Mouse (Mus musculus) MEL (cell line): ENCODE measurements around the gene Glp1r. TPM values are rescaled to one million over a fixed set of nuclear protein-coding genes. Genes with fewer than 3 reads are reported as not detected.

Source experiments
- DNase-seq: peaks from one replicate; pipeline ENCODE4 v3.0.0; 2011; ENCODE audit warnings: low read depth, low spot score
- H3K27ac ChIP-seq: 2 replicates; pipeline ENCODE4 v1.5.1; 2012; ENCODE audit warnings: low read depth, mild to moderate bottlenecking, control low read depth, low read length, moderate library complexity; ENCODE audit not compliant: control insufficient read depth
- H3K27me3 ChIP-seq, 2 experiments: fragments of 150-350 bp in 1 of 2; sonication (generic) in 1 of 2; 2 replicates each; pipeline ENCODE4 v1.6.1; 2012; ENCODE audit warnings: low read length in 2 of 2, mild to moderate bottlenecking in 2 of 2, improper control_type of control experiment in 1 of 2, moderate library complexity in 1 of 2; ENCODE audit not compliant: insufficient read depth in 2 of 2, control insufficient read depth in 1 of 2
- H3K36me3 ChIP-seq, 2 experiments: 2 replicates each; pipeline ENCODE4 v1.6.1; 2012 to 2014; ENCODE audit warnings: low read length in 2 of 2, improper control_type of control experiment in 1 of 2, inconsistent platforms in 1 of 2, mild to moderate bottlenecking in 1 of 2; ENCODE audit not compliant: insufficient read depth in 2 of 2, control insufficient read depth in 1 of 2
- H3K4me1 ChIP-seq, 2 experiments: fragments of 150-350 bp in 1 of 2; sonication (generic) in 1 of 2; 2 replicates each; pipeline ENCODE4 v1.6.1; 2012; ENCODE audit warnings: low read length in 2 of 2, improper control_type of control experiment in 1 of 2, mild to moderate bottlenecking in 1 of 2; ENCODE audit not compliant: insufficient read depth in 2 of 2, control insufficient read depth in 1 of 2
- H3K4me3 ChIP-seq, 2 experiments: fragments of 150-350 bp in 1 of 2; sonication (generic) in 1 of 2; 2 replicates each; pipeline ENCODE4 v1.5.1; 2012; ENCODE audit warnings: low read depth in 2 of 2, low read length in 2 of 2, mild to moderate bottlenecking in 2 of 2, moderate library complexity in 2 of 2, control low read depth in 1 of 2, improper control_type of control experiment in 1 of 2; ENCODE audit not compliant: control insufficient read depth in 1 of 2, insufficient read depth in 1 of 2
- H3K79me2 ChIP-seq: 2 replicates; pipeline ENCODE4 v1.6.1; 2012; ENCODE audit warnings: mild to moderate bottlenecking, low read length, moderate library complexity; ENCODE audit not compliant: control insufficient read depth, poor library complexity, insufficient read depth
- H3K9ac ChIP-seq: 2 replicates; pipeline ENCODE4 v1.6.1; 2012; ENCODE audit warnings: low read depth, mild to moderate bottlenecking, control low read depth, low read length, moderate library complexity; ENCODE audit not compliant: control insufficient read depth, poor library complexity, severe bottlenecking
- H3K9me3 ChIP-seq: fragments of 150-350 bp; sonication (generic); replicated peaks from 2 replicates; pipeline ENCODE4 v1.6.1; 2012; ENCODE audit warnings: mild to moderate bottlenecking, low read length, improper control_type of control experiment, moderate library complexity; ENCODE audit not compliant: insufficient read depth
- CHD1 ChIP-seq: IDR thresholded peaks from 2 replicates; pipeline ENCODE4 v1.6.1; 2012; ENCODE audit warnings: low read depth, mild to moderate bottlenecking, inconsistent platforms, low read length, improper control_type of control experiment
- CHD2 ChIP-seq: IDR thresholded peaks from 2 replicates; pipeline ENCODE4 v1.6.1; 2011; ENCODE audit warnings: low read length, improper control_type of control experiment
- ELF1 ChIP-seq: IDR thresholded peaks from 2 replicates; pipeline ENCODE4 v1.6.1; 2014; ENCODE audit warnings: low read depth, mild to moderate bottlenecking, inconsistent platforms, low read length, improper control_type of control experiment, moderate library complexity
- EP300 ChIP-seq, 2 experiments: IDR thresholded peaks; 2 replicates each; pipeline ENCODE4 v1.6.1; 2011; ENCODE audit warnings: improper control_type of control experiment in 2 of 2, low read length in 2 of 2, low read depth in 1 of 2, mild to moderate bottlenecking in 1 of 2
- ETS1 ChIP-seq: IDR thresholded peaks from 2 replicates; pipeline ENCODE4 v1.6.1; 2012; ENCODE audit warnings: low read depth, mild to moderate bottlenecking, inconsistent platforms, low read length, improper control_type of control experiment, moderate library complexity
- GATA1 ChIP-seq: IDR thresholded peaks from 2 replicates; pipeline ENCODE4 v1.6.1; 2011; ENCODE audit warnings: low read depth, low read length, improper control_type of control experiment
- HCFC1 ChIP-seq: IDR thresholded peaks from 2 replicates; pipeline ENCODE4 v1.6.1; 2012; ENCODE audit warnings: low read depth, mild to moderate bottlenecking, inconsistent platforms, low read length, improper control_type of control experiment, moderate library complexity
- KAT2A ChIP-seq: conservative IDR thresholded peaks from 2 replicates; pipeline ENCODE4 v1.6.1; 2012; ENCODE audit warnings: low read depth, low read length, improper control_type of control experiment, inconsistent platforms
- MEF2A ChIP-seq: IDR thresholded peaks from 2 replicates; pipeline ENCODE4 v1.6.1; 2014; ENCODE audit warnings: low read depth, mild to moderate bottlenecking, inconsistent platforms, low read length, improper control_type of control experiment; ENCODE audit not compliant: poor library complexity, insufficient replicate concordance, severe bottlenecking; ENCODE audit errors: extremely low read depth
- MYB ChIP-seq: IDR thresholded peaks from 2 replicates; pipeline ENCODE4 v1.6.1; 2011; ENCODE audit warnings: mild to moderate bottlenecking, low read depth, low read length, improper control_type of control experiment
- NELFE ChIP-seq: IDR thresholded peaks from 2 replicates; pipeline ENCODE4 v1.6.1; 2011; ENCODE audit warnings: low read depth, low read length, improper control_type of control experiment
- POLR2AphosphoS2 ChIP-seq: IDR thresholded peaks from 2 replicates; pipeline ENCODE4 v1.6.1; 2011; ENCODE audit warnings: low read length, improper control_type of control experiment
- POLR2AphosphoS5 ChIP-seq: IDR thresholded peaks from 2 replicates; pipeline ENCODE4 v1.6.1; 2012; ENCODE audit warnings: low read depth, borderline replicate concordance, mild to moderate bottlenecking, inconsistent platforms, low read length, moderate library complexity, mixed read lengths
- SIN3A ChIP-seq: IDR thresholded peaks from 2 replicates; pipeline ENCODE4 v1.6.1; 2012; ENCODE audit warnings: low read length, improper control_type of control experiment, inconsistent platforms
- TCF12 ChIP-seq: IDR thresholded peaks from 2 replicates; pipeline ENCODE4 v1.6.1; 2014; ENCODE audit warnings: low read depth, mild to moderate bottlenecking, inconsistent platforms, low read length, improper control_type of control experiment, moderate library complexity
- UBTF ChIP-seq: IDR thresholded peaks from 2 replicates; pipeline ENCODE4 v1.6.1; 2012; ENCODE audit warnings: low read depth, mild to moderate bottlenecking, inconsistent platforms, low read length, improper control_type of control experiment, moderate library complexity, borderline replicate concordance; ENCODE audit not compliant: insufficient read depth
- USF1 ChIP-seq: IDR thresholded peaks from 2 replicates; pipeline ENCODE4 v1.6.1; 2014; ENCODE audit warnings: low read depth, mild to moderate bottlenecking, inconsistent platforms, low read length, improper control_type of control experiment, moderate library complexity
- ZKSCAN1 ChIP-seq: IDR thresholded peaks from 2 replicates; pipeline ENCODE4 v1.6.1; 2012; ENCODE audit warnings: low read depth, mild to moderate bottlenecking, inconsistent platforms, low read length, improper control_type of control experiment, moderate library complexity
- ZMIZ1 ChIP-seq: IDR thresholded peaks from 2 replicates; pipeline ENCODE4 v1.6.1; 2012; ENCODE audit warnings: low read depth, mild to moderate bottlenecking, inconsistent platforms, low read length, improper control_type of control experiment, moderate library complexity
- ZNF384 ChIP-seq: IDR thresholded peaks from 2 replicates; pipeline ENCODE4 v1.6.1; 2012; ENCODE audit warnings: low read depth, mild to moderate bottlenecking, inconsistent platforms, low read length, improper control_type of control experiment
- polyA plus RNA-seq, 2 experiments: library from polyadenylated mRNA; stranded (reverse) in 1 of 2; unstranded in 1 of 2; fragments of >175 nt in 1 of 2; fragments of >200 nt in 1 of 2; gene quantifications; 2 replicates each; pipeline versions ENCODE4 v1.2.1 to v1.2.4; 2012; ENCODE audit warnings: low replicate concordance in 2 of 2, low read depth in 1 of 2; ENCODE audit not compliant: insufficient read length in 2 of 2, insufficient read depth in 1 of 2, missing spikeins in 1 of 2
- total RNA-seq: library from RNA; depleted of rRNA; stranded (reverse); fragments of 300-350 nt; gene quantifications from 2 replicates; pipeline ENCODE4 v1.2.3, GENCODE M21; 2012

Gene Glp1r
- total and polyA plus RNA-seq, 3 experiments = 0.04 TPM; not detected in 1

DNA sequence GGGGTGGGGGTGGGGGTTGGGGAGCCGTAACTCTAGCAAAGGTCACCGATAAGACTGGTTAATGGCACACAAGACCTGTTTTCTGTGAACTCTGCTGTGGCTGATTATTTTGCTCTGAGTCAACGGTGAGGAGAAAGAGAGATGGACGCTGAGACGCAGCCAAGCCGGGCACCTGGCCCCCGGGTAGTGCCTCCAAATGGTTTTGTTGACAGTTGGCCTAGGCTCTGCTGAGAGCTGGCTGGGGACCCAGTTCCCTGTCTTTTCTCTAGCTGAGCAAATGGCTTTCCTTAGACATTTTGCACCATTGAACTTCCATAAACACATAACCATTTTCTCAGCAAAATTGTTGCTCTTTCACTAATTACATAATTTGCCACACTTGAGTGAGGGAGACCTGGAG, 24.2 kb upstream of the Glp1r start:
- Histone ChIP-seq H3K36me3 (peaks cover 0 to 6% of the 10 kb centered on the region in 2 experiments; a peak in 3 of 4 replicates), H3K9me3 (no peaks in the 10 kb centered on the region), H3K27me3 (no peaks in the 10 kb centered on the region), H3K79me2 (no peaks in the 10 kb centered on the region), H3K4me3 (no peak overlapping the region), H3K27ac (no peak overlapping the region), H3K4me1 (peaks cover 2 to 8% of the 10 kb centered on the region in 2 experiments; a peak in 2 of 4 replicates), H3K9ac (no peak overlapping the region)
- no peak for DNase-seq
- TF ChIP-seq ZNF384 (no peak), SIN3A (no peak), MEF2A (no peak), UBTF (no peak), CHD1 (no peak), NELFE (no peak), ZKSCAN1 (no peak), TCF12 (no peak)

GRCm38 (mm10) chr17:30878626-30879025, 23.0 kb upstream of the Glp1r start:
- H3K4me1 ChIP-seq = peaks cover 2 to 8% of the 10 kb centered on the region in 2 experiments; a peak in 2 of 4 replicates
- H3K9me3 ChIP-seq = no peaks in the 10 kb centered on the region
- H3K36me3 ChIP-seq = peaks cover 0 to 8% of the 10 kb centered on the region in 2 experiments; a peak in 3 of 4 replicates
- H3K4me3 ChIP-seq = no peak overlapping the region
- no peak for DNase-seq
- H3K9ac ChIP-seq = no peak overlapping the region
- H3K27ac ChIP-seq = no peak overlapping the region
- H3K27me3 ChIP-seq = no peaks in the 10 kb centered on the region
- TF ChIP-seq ETS1 = no peak
- TF ChIP-seq HCFC1 = no peak
- no peak for TF ChIP-seq POLR2AphosphoS5
- TF ChIP-seq ELF1 = no peak
- TF ChIP-seq UBTF = no peak
- no peak for TF ChIP-seq MYB
- TF ChIP-seq CHD2 = no peak
- TF ChIP-seq ZMIZ1 = no peak
- TF ChIP-seq KAT2A = no peak
- no peak for TF ChIP-seq USF1
- TF ChIP-seq POLR2AphosphoS2 = no peak
- TF ChIP-seq EP300 (IDR thresholded peaks at IDR 0.05; ENCODE audit: low read depth in 1 of 2, low read length in 2 of 2) = 0 out of 4 replicates have a peak, but pooled peaks of 1 of the 2 experiments have one; percentile 7
- TF ChIP-seq GATA1 = peak; percentile 41; the same call in 1 of the 2 replicates
- no peaks in the 10 kb centered on the region for H3K79me2 ChIP-seq
